Mouse (Mus musculus): ENCODE data around the gene Glra4.

GRCm38 (mm10) chrX:136828610-136829009 lies 48.7 kb upstream of the Glra4 start:
- TF ChIP-seq CTCF (conservative IDR thresholded peaks at IDR 0.05 in 1 of 2, IDR thresholded peaks at IDR 0.05 in 1 of 2; ENCODE audit: low read depth in 2 of 2, low read length in 2 of 2) (no peak), TCF12 (IDR thresholded peaks at IDR 0.05; ENCODE audit: low read depth, low read length) (no peak), POLR2A (IDR thresholded peaks at IDR 0.05; ENCODE audit: low read depth, low read length) (no peak), UBTF (IDR thresholded peaks at IDR 0.05; ENCODE audit: low read depth, low read length) (no peak), MAFK (IDR thresholded peaks at IDR 0.05; ENCODE audit: insufficient replicate concordance, low read length) (no peak), ZC3H11A (IDR thresholded peaks at IDR 0.05; ENCODE audit: low read depth, low read length) (no peak), ZKSCAN1 (IDR thresholded peaks at IDR 0.05; ENCODE audit: borderline replicate concordance, low read depth, low read length) (no peak), EP300 (IDR thresholded peaks at IDR 0.05; ENCODE audit: low read length) (no peak), HCFC1 (IDR thresholded peaks at IDR 0.05; ENCODE audit: low read depth, low read length) (no peak), RAD21 (IDR thresholded peaks at IDR 0.05; ENCODE audit: low read depth, low read length) (no peak), PAX5 (IDR thresholded peaks at IDR 0.05; ENCODE audit: low read length) (no peak), MXI1 (IDR thresholded peaks at IDR 0.05; ENCODE audit: low read depth, low read length) (no peak), ZNF384 (IDR thresholded peaks at IDR 0.05; ENCODE audit: low read depth, low read length) (no peak), JUND (conservative IDR thresholded peaks at IDR 0.05; ENCODE audit: low read depth, low read length) (no peak)
